Mouse (Mus musculus): Measurements from ENCODE around the gene Gata3.

DNA sequence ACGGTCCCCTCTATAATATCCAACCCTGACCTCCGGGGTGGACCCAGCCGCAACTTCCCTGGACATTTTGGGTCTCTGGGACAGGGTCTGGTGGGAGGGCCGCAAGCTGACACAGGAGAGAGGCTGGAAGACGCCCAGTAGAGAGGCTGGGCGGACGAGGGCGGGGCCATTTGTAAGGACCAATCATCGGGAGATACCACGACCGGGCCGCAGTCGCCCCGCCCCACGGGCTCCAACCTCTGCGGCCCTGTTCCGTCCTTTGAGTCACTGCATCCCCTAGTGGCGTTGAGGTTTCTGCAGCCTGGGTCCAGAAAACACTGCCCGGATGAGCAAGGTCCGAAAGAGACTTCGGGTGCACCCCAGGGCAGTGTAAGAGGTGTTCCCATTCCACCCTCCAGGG, 10.3 kb downstream of the Gata3 start:
- TF ChIP-seq CTCF (IDR thresholded peaks at IDR 0.05; ENCODE audit: insufficient read depth, low read depth, low read length) (no peak), POLR2A (IDR thresholded peaks at IDR 0.05; ENCODE audit: insufficient read depth, low read depth, low read length) (no peak)

All from olfactory bulb, adult 2 months (tissue).